Mouse (Mus musculus) megakaryocyte, embryonic 14.5 days (primary cell): ENCODE results near the gene Pik3r3.

Source experiments
- FLI1 ChIP-seq: IDR thresholded peaks from 2 replicates; pipeline ENCODE4 v1.6.1; 2012; ENCODE audit warnings: low read length, inconsistent platforms, mixed read lengths
- GATA1 ChIP-seq: IDR thresholded peaks from 3 replicates; pipeline ENCODE4 v1.6.1; 2012; ENCODE audit warnings: mixed read lengths, low read length, inconsistent platforms, borderline replicate concordance

- TF ChIP-seq GATA1 (no peak), FLI1 (no peak)
These were observed 22.8 kb downstream of the Pik3r3 start for GRCm38 (mm10) chr4:116244240-116244639.
